Mouse (Mus musculus): ENCODE results near the gene Hbq1b. TPM values are rescaled to one million over a fixed set of nuclear protein-coding genes. Genes with fewer than 3 reads are reported as not detected.

Hbq1b gene
- total RNA-seq (2021) = 1 to 10 TPM in 1 of 2 experiments, not detected in 1; 1.6 TPM
- long read RNA-seq = 0 reads

- DNase-seq (ENCODE audit: low spot score in 2 of 2) = peak; percentile 47 to 90
These were observed at the start of gene Hbq1b for GRCm38 (mm10) chr11:32286695-32287492. Gene Hbq1b (plus strand): TSS chr11:32286965.

- DNase-seq (ENCODE audit: low spot score in 2 of 2) = no peak
These were observed 49.4 kb upstream of the Hbq1b start for GRCm38 (mm10) chr11:32237411-32237795.

GRCm38 (mm10) chr11:32238093-32238860 lies 48.5 kb upstream of the Hbq1b start:
- DNase-seq (ENCODE audit: low spot score in 2 of 2) = peak in 1 of 2 experiments; percentile 83

- no peak for DNase-seq (ENCODE audit: low spot score in 2 of 2)
These were observed 45.4 kb upstream of the Hbq1b start for GRCm38 (mm10) chr11:32241391-32241790.

GRCm38 (mm10) chr11:32242209-32242608 lies 44.6 kb upstream of the Hbq1b start:
- DNase-seq (ENCODE audit: low spot score in 2 of 2) = no peak

GRCm38 (mm10) chr11:32243205-32243955 lies 43.4 kb upstream of the Hbq1b start:
- no peak for DNase-seq (ENCODE audit: low spot score in 2 of 2)

- no peak for DNase-seq (ENCODE audit: low spot score in 2 of 2)
These were observed 42.7 kb upstream of the Hbq1b start for GRCm38 (mm10) chr11:32244064-32244463.

GRCm38 (mm10) chr11:32244617-32245016 lies 42.1 kb upstream of the Hbq1b start:
- DNase-seq (ENCODE audit: low spot score in 2 of 2) = no peak

GRCm38 (mm10) chr11:32245614-32246013 lies 41.2 kb upstream of the Hbq1b start:
- no peak for DNase-seq (ENCODE audit: low spot score in 2 of 2)

GRCm38 (mm10) chr11:32247068-32247467 lies 39.7 kb upstream of the Hbq1b start:
- DNase-seq (ENCODE audit: low spot score in 2 of 2) = no peak

- DNase-seq (ENCODE audit: low spot score in 2 of 2) = peak in 1 of 2 experiments; percentile 67
These were observed 38.4 kb upstream of the Hbq1b start for GRCm38 (mm10) chr11:32248350-32248749.

- DNase-seq (ENCODE audit: low spot score in 2 of 2) = no peak
These were observed 35.6 kb upstream of the Hbq1b start for GRCm38 (mm10) chr11:32250880-32251763.

GRCm38 (mm10) chr11:32253121-32253520 lies 33.6 kb upstream of the Hbq1b start:
- no peak for DNase-seq (ENCODE audit: low spot score in 2 of 2)

GRCm38 (mm10) chr11:32256146-32256545 lies 30.6 kb upstream of the Hbq1b start:
- DNase-seq (ENCODE audit: low spot score in 2 of 2) = no peak

- DNase-seq (ENCODE audit: low spot score in 2 of 2) = no peak
These were observed 30.2 kb upstream of the Hbq1b start for GRCm38 (mm10) chr11:32256566-32256965.

- DNase-seq (ENCODE audit: low spot score in 2 of 2) = no peak
These were observed 23.9 kb upstream of the Hbq1b start for GRCm38 (mm10) chr11:32262674-32263415.

GRCm38 (mm10) chr11:32265117-32265738 lies 21.5 kb upstream of the Hbq1b start:
- no peak for DNase-seq (ENCODE audit: low spot score in 2 of 2)

- DNase-seq (ENCODE audit: low spot score in 2 of 2) = no peak
These were observed 20.6 kb upstream of the Hbq1b start for GRCm38 (mm10) chr11:32266194-32266593.

- no peak for DNase-seq (ENCODE audit: low spot score in 2 of 2)
These were observed 20.0 kb upstream of the Hbq1b start for GRCm38 (mm10) chr11:32266776-32267175.
